Mouse (Mus musculus) cerebellum, postnatal 25 days (tissue): ENCODE measurements around the gene Gm20425.

Experiments
- DNase-seq, 2 experiments: peaks; one replicate each; pipeline ENCODE4 v3.0.0; 2021; ENCODE audit warnings: mixed read lengths in 2 of 2

The Gm20425 gene

GRCm38 (mm10) chr9:103230151-103230951, at the start of gene Gm20425, which contains the start of gene Trf:
Gene Gm20425 (minus strand): TSS chr9:103230307.
Gene Trf (minus strand): TSS chr9:103230444.
- DNase-seq = peak; percentile 23 to 47

GRCm38 (mm10) chr9:103276876-103277275, 46.8 kb upstream of the Gm20425 start:
- no peak for DNase-seq

GRCm38 (mm10) chr9:103275676-103276075, 45.6 kb upstream of the Gm20425 start:
- DNase-seq = no peak

GRCm38 (mm10) chr9:103274819-103275218, 44.7 kb upstream of the Gm20425 start:
- DNase-seq = no peak

GRCm38 (mm10) chr9:103271104-103271503, 41.0 kb upstream of the Gm20425 start:
- DNase-seq = no peak

GRCm38 (mm10) chr9:103265778-103266177, 35.7 kb upstream of the Gm20425 start:
- no peak for DNase-seq

GRCm38 (mm10) chr9:103252906-103253305, 22.8 kb upstream of the Gm20425 start:
- peak in 1 of 2 experiments; percentile 38 for DNase-seq

GRCm38 (mm10) chr9:103248618-103249017, 18.5 kb upstream of the Gm20425 start:
- DNase-seq = no peak

GRCm38 (mm10) chr9:103246526-103247168, 16.5 kb upstream of the Gm20425 start:
- DNase-seq = no peak

GRCm38 (mm10) chr9:103243640-103244039, 13.5 kb upstream of the Gm20425 start:
- no peak for DNase-seq

- no peak for DNase-seq
These were observed 11.1 kb upstream of the Gm20425 start for GRCm38 (mm10) chr9:103241206-103241605.

GRCm38 (mm10) chr9:103239471-103239870, 9.4 kb upstream of the Gm20425 start:
- no peak for DNase-seq

- no peak for DNase-seq
These were observed 4.6 kb upstream of the Gm20425 start for GRCm38 (mm10) chr9:103234565-103235165.

- DNase-seq = no peak
These were observed 4.0 kb upstream of the Gm20425 start for GRCm38 (mm10) chr9:103234059-103234458.

- no peak for DNase-seq
These were observed 2.9 kb upstream of the Gm20425 start for GRCm38 (mm10) chr9:103233006-103233395.

- DNase-seq = no peak
These were observed 2.3 kb upstream of the Gm20425 start for GRCm38 (mm10) chr9:103232232-103233005.

GRCm38 (mm10) chr9:103229037-103229867, 855 bp downstream of the Gm20425 start:
- no peak for DNase-seq

- no peak for DNase-seq
These were observed 1.6 kb downstream of the Gm20425 start for GRCm38 (mm10) chr9:103228370-103229003.

- no peak for DNase-seq
These were observed 2.3 kb downstream of the Gm20425 start for GRCm38 (mm10) chr9:103227760-103228159.

GRCm38 (mm10) chr9:103226806-103227205, 3.3 kb downstream of the Gm20425 start:
- DNase-seq = no peak

GRCm38 (mm10) chr9:103225464-103225863, 4.6 kb downstream of the Gm20425 start:
- no peak for DNase-seq
